Mouse (Mus musculus): ENCODE measurements around the gene Ino80.

Gene Ino80

GRCm38 (mm10) chr2:119353707-119354106 lies 123.8 kb downstream of the Ino80 start:
- no peak for DNase-seq (ENCODE audit: low spot score)

GRCm38 (mm10) chr2:119350555-119351486 lies 126.7 kb downstream of the Ino80 start, which contains the start of gene Chac1:
TSS of gene Chac1 (plus strand) at chr2:119351229.
- peak; percentile 84 for DNase-seq (ENCODE audit: low spot score)

- DNase-seq (ENCODE audit: low spot score), result no peak
These were observed 132.8 kb downstream of the Ino80 start for GRCm38 (mm10) chr2:119344537-119345138.

GRCm38 (mm10) chr2:119337425-119338265 lies 139.8 kb downstream of the Ino80 start:
- DNase-seq (ENCODE audit: low spot score), result peak; percentile 56

GRCm38 (mm10) chr2:119336470-119336869 lies 141.0 kb downstream of the Ino80 start:
- no peak for DNase-seq (ENCODE audit: low spot score)

- no peak for DNase-seq (ENCODE audit: low spot score)
These were observed 141.5 kb downstream of the Ino80 start for GRCm38 (mm10) chr2:119336002-119336401.

- no peak for DNase-seq (ENCODE audit: low spot score)
These were observed 142.0 kb downstream of the Ino80 start for GRCm38 (mm10) chr2:119335535-119335934.

GRCm38 (mm10) chr2:119334964-119335525 lies 142.4 kb downstream of the Ino80 start:
- no peak for DNase-seq (ENCODE audit: low spot score)

GRCm38 (mm10) chr2:119334135-119334534 lies 143.4 kb downstream of the Ino80 start:
- no peak for DNase-seq (ENCODE audit: low spot score)

- DNase-seq (ENCODE audit: low spot score), result no peak
These were observed 145.3 kb downstream of the Ino80 start for GRCm38 (mm10) chr2:119332177-119332661.

GRCm38 (mm10) chr2:119330795-119331194 lies 146.7 kb downstream of the Ino80 start:
- no peak for DNase-seq (ENCODE audit: low spot score)

- no peak for DNase-seq (ENCODE audit: low spot score)
These were observed 148.2 kb downstream of the Ino80 start for GRCm38 (mm10) chr2:119329123-119329817.

GRCm38 (mm10) chr2:119328546-119328945 lies 148.9 kb downstream of the Ino80 start:
- DNase-seq (ENCODE audit: low spot score), result no peak

- no peak for DNase-seq (ENCODE audit: low spot score)
These were observed 149.5 kb downstream of the Ino80 start for GRCm38 (mm10) chr2:119327942-119328526.

GRCm38 (mm10) chr2:119327102-119327480 lies 150.4 kb downstream of the Ino80 start:
- DNase-seq (ENCODE audit: low spot score), result no peak

GRCm38 (mm10) chr2:119326161-119327101 lies 151.1 kb downstream of the Ino80 start:
- no peak for DNase-seq (ENCODE audit: low spot score)

- DNase-seq (ENCODE audit: low spot score), result no peak
These were observed 151.8 kb downstream of the Ino80 start, which contains the start of gene Dll4 for GRCm38 (mm10) chr2:119325568-119326143. TSS of gene Dll4 (plus strand) at chr2:119325784.

GRCm38 (mm10) chr2:119324576-119325318 lies 152.7 kb downstream of the Ino80 start:
- DNase-seq (ENCODE audit: low spot score), result no peak
